Mouse (Mus musculus) granulocyte monocyte progenitor cell, adult 5-6 weeks (primary cell): ENCODE measurements around the gene Leng1. TPM values are rescaled to one million over a fixed set of nuclear protein-coding genes. Genes with fewer than 3 reads are reported as not detected.

Experiments
- ATAC-seq: replicated peaks from 2 replicates; pipeline ENCODE4 v1.8.0; 2016; ENCODE audit warnings: mild to moderate bottlenecking, moderate TSS enrichment, inconsistent platforms; ENCODE audit not compliant: poor library complexity, severe bottlenecking
- total RNA-seq, 2 experiments: library from RNA; stranded (forward) in 1 of 2; stranded (reverse) in 1 of 2; fragments of 200-712, 200-1000 nt in 1 of 2; fragments of >200 nt in 1 of 2; fragmentation: Nextera tagmentation in 1 of 2; gene quantifications; 2 replicates each; pipeline ENCODE4 v1.2.3; 2014 to 2017

Gene Leng1
- total RNA-seq, 2 experiments from 2014 or later: 4.7 to 6.6 TPM

GRCm38 (mm10) chr7:3692987-3693808, 27.6 kb upstream of the Leng1 start, which contains the start of gene Mboat7:
Gene Mboat7 (minus strand): TSS chr7:3693523.
- peak; percentile 61 for ATAC-seq

- ATAC-seq: no peak
Measured at GRCm38 (mm10) chr7:3692382-3692986, 26.8 kb upstream of the Leng1 start, which contains the start of gene Tsen34. Gene Tsen34 (plus strand): TSS chr7:3692863.

DNA sequence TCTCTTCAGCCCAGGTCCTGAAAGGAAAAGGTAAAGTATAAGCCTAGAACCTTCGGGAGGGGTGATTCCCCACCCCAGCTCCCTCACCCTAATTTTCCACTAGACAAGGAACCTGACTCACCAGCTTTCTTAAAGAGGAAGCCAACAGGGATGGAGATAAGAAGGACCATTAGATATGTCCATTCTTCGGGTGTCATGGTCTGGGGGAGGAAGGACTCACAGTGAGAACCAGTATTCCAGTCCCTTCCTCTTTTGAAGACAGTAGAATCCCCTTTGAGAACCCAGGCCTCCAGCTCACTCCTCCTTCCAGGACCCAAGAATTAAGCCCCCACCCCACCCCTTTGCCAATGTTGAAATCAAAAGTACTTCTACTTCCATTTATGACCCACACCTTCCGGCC, 26.3 kb upstream of the Leng1 start:
- peak; percentile 9 for ATAC-seq

DNA sequence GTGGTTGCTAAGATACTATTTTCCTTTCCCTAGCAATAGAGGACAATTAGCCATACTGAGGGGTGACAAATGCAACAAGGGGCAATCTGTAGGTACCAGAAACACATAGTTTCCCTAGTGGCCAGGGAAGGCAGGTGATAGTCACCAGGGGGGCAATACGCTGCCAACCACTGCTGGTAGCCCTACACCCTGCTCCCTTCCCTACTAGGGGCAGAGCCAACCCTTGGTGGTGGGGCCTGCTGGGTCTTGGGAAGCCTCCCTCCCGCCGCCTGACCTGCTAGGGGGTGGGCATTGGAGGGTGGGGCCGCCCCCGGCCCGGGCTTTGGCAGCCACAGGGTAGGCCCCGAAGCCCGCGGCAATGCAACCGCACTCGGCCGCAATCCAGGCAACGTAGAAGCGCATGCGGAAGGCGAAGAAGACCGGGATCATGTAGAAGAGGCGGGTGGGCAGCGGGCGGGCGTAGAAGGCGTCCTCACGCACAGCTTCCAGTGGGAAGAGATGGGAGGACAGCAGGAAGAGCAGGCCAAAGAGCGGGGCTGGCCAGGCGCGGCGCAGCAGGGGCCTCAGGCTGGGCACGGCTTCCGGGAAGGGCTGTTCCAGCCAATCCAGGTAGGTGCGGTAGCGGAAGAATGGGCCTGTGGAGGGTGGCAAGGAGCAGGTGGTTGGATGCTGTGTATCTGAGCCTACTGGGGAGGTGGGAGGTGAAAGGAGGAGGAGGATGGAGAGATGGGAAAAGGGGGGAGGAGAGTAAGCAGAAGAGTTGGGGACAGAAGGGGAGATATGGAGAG, 20.0 kb upstream of the Leng1 start:
- no peak for ATAC-seq

DNA sequence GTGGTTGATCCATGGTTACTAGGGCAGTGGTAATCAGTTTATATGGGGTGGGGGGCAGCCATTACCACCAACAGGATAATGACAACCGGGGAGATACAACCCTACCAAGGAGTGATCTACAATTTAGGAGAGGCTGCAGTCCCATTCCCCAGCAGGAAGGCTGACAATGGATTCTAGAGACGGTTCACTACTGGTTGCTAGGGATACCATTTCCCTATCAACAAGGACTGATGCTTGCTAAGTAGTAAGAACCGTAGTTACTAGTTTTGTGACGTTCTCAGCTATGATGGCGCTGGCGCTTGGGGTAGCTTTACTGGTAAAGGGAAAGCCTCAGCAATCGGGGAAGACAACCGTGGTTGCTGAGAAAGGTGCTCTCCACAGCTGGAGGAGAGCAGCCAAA, 19.1 kb upstream of the Leng1 start:
- ATAC-seq: no peak

DNA sequence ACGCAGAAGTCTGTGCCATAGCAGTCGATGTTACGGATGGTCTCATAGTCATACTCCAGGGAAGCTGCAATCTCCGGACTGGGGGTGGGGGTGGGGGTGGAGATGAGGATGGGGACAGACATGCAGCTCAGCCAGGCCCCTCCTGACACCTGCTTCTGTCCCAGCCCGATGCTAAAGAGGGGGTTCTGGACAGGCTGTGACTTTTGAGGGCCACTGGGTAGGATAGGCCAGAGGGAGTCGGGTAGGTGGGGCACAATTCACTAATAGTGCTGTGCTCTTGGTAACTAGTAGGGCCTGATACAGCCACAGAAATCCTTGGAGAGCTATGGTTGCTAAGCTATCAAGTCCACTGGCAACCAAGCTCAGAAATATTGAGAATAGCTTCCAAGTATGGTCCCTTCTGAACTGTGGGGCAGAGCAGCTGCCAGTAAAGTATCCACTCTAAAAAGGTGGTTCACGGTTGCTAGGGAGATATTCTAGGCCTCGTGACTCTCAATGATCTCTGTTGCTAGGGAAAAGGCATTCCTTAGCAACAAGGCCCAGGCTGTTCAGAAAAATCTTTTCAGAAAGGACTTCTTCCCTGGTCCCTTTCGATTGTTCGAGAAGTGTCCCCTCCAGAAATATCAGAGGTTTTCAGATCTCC, 18.4 kb upstream of the Leng1 start:
- ATAC-seq: no peak

DNA sequence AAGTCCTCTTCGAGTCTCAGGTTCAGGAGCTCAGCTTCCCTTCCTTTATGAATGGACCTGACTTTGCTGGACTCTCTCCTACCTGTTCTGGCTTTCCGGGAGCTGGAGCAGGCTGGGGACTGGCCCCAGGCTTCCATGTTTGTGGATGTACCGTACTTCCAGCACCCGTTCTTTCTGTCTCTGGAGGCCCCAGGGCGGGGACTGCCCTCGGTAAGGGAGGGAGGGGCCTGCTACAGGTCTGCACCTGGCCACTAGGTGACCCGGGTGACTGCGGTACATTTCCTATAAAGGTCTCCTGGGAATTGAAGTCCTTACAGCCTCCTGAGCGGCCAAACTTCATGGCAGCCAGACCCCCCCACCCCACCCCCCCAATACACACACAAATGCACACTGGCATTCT, 11.7 kb upstream of the Leng1 start, which contains the start of gene Tmc4:
Gene Tmc4, minus strand, starts transcription at position 212 of the 400 bp plus-strand sequence.
- no peak for ATAC-seq

- no peak for ATAC-seq
Measured at GRCm38 (mm10) chr7:3676371-3676770, 10.7 kb upstream of the Leng1 start.

- peak; percentile 51 for ATAC-seq
Measured at GRCm38 (mm10) chr7:3675228-3675548, 9.5 kb upstream of the Leng1 start.

- ATAC-seq: peak; percentile 97
Measured at GRCm38 (mm10) chr7:3674507-3675227, 9.0 kb upstream of the Leng1 start.

DNA sequence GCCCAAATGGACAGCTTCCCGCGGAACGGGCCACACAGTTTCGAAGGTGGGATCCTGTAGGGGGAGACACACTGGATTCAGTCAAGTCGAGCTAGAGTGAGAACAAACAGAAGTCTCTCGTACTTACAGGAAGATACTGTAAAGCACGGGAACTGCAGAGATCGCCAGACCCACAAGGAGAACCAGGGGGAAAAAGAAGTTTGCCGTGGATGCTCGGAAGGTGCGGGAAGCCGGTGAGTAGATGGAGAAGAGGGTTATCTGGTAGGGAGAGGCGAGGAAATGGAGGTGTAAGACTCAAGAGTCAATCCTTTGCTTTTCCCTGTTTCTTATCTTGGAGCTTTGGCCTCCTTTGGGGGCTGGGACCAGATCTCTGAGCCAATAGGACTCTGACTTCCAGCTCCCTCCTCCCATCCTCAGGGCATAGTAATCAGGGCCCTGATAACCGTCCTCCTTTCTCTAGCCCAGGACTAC, 1.3 kb upstream of the Leng1 start:
- no peak for ATAC-seq

- ATAC-seq: no peak
Measured at GRCm38 (mm10) chr7:3664524-3665214, 971 bp downstream of the Leng1 start.

DNA sequence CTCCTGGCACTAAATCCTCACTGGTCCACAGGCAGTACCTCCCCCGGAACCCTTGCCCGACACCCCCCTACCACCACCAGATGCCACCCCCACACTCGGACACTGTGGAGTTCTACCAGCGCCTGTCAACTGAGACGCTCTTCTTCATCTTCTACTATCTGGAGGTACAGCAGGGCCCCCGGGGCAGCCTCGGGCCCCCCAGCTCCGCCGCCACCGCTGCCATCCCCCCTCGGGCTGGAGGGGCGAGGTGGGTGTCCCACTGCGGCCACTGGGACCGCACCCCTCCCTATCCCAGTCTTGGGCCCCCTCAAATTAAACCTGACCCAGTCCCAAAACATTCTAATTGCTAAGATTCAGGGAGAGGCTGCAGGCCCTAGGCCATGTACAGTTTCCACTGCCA, 7.1 kb downstream of the Leng1 start:
- no peak for ATAC-seq

DNA sequence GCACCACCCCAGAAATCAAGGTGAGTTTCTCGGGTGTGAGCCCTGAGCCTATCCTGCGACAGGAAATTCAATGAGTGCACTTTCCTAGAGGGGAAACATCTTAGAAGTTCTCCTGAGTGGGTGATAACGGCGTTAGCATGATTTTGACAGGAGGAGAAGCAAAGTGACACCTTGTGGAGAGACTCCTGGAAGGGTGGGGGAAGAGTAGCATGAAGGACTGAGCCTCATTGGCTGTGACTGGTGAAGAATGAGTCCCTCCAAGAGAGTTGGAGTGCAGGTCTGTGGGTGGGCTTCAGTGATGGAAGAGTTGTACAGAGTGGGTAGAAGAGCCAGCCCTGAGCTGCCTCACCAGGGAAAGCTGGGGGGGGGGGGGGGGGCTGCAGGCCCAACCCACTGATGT, 8.7 kb downstream of the Leng1 start:
- ATAC-seq: no peak

- ATAC-seq: no peak
Measured at GRCm38 (mm10) chr7:3646641-3647040, 19.0 kb downstream of the Leng1 start.

DNA sequence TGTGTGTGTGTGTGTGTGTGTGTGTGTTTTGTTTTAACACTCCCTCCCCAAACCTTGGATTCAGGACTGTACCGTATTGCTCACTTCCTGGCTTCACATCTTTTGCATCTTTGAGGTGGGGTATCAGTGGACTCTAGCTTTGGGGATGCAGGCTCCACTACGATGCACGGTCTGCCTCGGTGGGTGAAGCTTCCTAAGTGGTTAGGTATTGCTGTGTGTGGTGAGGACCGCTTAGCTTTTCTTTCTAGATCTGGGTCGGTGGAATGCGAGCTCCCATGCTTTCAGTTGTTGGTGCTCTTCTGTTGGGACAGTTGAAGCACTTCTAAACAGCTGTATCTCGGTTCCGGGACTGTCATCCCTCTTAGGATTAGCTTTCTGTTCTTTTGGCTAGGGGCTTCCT, 19.5 kb downstream of the Leng1 start:
- ATAC-seq: no peak

- ATAC-seq: peak; percentile 29
Measured at GRCm38 (mm10) chr7:3645488-3646025, 20.1 kb downstream of the Leng1 start.

DNA sequence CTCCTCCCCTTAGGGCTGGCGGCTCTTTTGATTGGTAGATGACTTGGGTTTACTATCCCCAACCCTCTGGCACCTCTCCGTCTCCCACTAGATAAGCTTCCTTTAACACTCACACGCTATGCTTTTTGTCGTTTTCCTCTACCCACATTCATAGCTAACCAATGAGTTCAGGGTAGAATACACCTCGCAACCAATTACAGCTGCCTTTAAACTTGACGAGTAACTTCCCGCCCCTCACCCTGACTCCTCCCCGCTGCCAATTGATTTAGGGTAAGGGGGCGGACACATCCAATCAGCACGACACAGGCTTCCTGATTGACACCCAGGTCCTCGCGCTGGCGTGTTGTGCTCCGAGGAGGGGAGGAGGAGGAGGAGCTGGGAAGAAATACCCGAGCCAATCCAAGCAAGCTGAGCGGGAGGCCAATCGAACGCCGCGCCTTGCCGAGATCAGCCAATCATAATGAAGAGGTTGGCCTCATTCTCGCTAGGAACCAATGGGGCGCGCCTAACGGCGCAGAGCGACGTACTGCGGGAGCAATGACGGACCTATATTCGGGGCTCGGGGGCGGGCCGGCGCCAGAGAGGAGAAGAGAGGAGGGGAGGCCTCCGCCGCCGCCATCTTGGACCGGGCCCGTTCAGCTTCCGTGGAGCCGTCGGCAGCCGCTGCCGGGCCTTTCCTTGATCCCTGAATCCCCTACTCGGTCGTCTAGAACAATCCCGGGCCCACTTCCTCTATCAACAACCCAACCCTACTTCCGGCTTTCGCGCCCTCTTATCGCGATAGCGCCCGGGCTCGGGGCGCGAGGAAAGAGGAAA, 20.8 kb downstream of the Leng1 start, which contains the start of gene Cnot3:
Gene Cnot3, plus strand, starts transcription at position 597 of the 816 bp plus-strand sequence.
- peak; percentile 80 for ATAC-seq
